10 mouse cellular contexts compared by ENCODE assay signal in the genomic region with DNA sequence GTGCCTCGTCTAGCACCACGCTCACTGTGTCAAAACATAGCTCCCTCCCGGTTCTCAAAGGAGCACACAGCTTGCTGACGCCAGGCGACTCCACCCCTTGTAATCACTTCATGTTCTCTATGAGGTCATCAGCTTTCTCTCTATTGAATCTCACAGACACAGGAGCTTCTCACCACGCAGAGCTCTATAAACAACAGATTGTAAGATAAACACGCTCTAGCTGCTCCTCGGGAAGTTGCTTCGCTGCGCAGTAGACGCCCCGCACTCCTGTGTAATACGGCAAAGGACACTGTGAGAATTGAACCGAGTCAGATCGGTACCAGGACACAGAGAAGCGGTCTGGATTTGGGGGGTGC.
DNase-seq lines count a peak whose midpoint lies in the region; ATAC-seq and TF ChIP-seq lines count a peak whose summit lies in the region.
"Had no signal": no experiment of that assay in that cellular context is flagged by ENCODE, and none has a peak within 500 bp of the region (broad histone marks: within the 10 kb centered on the region; RNA-seq: fewer than 3 reads in every experiment).

No protein-coding gene starts in this region.

- H3K4me3 ChIP-seq in gastrocnemius, adult 2 months: no peak overlapping the region

- H3K27ac ChIP-seq in gastrocnemius, adult 2 months: no peak overlapping the region

- no peak for TF ChIP-seq CTCF in gastrocnemius, adult 2 months (IDR thresholded peaks at IDR 0.05)

- ATAC-seq in erythroblast, adult 5-6 weeks (replicated peaks; ENCODE audit: low FRiP score, poor library complexity, severe bottlenecking): no peak
- ATAC-seq in activated CD4-positive, CD25-positive, alpha-beta regulatory T cell, adult 4 months: no peak
- ATAC-seq: CD4-positive, CD25-positive, alpha-beta regulatory T cell, adult 4 months had no signal

- peak; percentile 36 for DNase-seq in gastrocnemius, adult 2 months
- DNase-seq in gastrocnemius, postnatal 10 days: no peak
- peak; percentile 17 for DNase-seq in right cerebral cortex, postnatal 25 days
- no peak for DNase-seq in right cerebral cortex, postnatal 36 days (ENCODE audit: low spot score in 2 of 2)
- DNase-seq in layer of hippocampus, adult 9-11 months: peak; percentile 16
- DNase-seq in telencephalon, adult 2 months (ENCODE audit: low read depth, low spot score): peak; percentile 31
- DNase-seq: kidney, postnatal 25 days had no signal

- intact Hi-C loops in gastrocnemius, adult 2 months (cut with DNase I): no loop called here

Comparison
In these comparisons a context has a peak if more than half of its experiments do, and no peak if none do; other contexts are left out.
1. DNase-seq: peak in gastrocnemius, adult 2 months (single experiment), right cerebral cortex, postnatal 25 days (single experiment), layer of hippocampus, adult 9-11 months (single experiment) and telencephalon, adult 2 months (single experiment); none in gastrocnemius, postnatal 10 days (single experiment) and right cerebral cortex, postnatal 36 days (0 of 2).